Comparison of ENCODE assay signal across 8 mouse cellular contexts in the genomic region with DNA sequence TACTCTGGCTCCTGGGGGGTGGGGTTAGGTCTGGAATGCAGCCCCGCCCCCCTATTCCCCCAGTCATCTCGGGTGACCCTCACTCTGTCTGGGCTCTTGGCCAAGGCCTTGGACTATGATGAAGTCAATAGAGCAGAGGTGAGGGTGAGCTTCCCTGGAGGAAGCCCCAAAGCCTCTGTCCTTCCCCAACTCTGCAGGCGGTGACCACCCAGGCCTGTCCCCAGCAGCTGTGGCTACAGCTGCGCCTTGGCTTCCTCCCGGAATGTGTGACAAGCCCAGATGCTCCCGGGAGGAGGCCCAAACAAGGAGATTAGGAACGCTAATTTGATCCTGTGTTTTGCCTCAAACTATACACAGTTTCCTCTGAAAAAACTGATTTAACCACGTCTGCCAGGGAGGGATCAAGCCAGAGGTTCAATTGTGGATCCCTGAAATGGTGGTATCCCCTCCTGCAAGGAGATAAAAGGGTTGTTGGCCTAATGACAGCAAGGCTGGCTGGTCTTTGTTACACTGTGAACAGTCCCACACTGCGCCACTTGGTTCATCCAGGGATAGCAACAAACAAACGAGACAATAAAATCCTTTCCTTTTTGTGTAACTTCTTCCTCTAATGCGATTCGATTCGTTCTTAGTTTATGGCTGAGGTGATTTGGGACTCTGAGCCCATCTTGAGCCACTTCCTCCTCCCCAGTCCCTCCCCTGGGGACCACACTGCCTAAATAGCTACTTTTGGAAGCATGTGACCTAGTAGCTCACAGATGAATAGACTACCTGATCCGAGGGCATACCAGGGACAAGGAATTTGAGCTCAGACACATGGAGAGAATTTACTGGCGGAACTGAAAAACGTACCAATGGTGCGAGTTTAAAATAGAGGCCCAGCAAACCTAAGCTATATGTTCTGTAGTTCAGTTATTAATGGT. TPM values are rescaled to one million over a fixed set of nuclear protein-coding genes. Genes with fewer than 3 reads are reported as not detected.
DNase-seq lines count a peak whose midpoint lies in the region; ATAC-seq lines count a peak whose summit lies in the region.

No protein-coding gene starts in this region.

- no peaks in the 10 kb centered on the region for H3K9me3 ChIP-seq in heart, embryonic 10.5 days
- H3K9me3 ChIP-seq in kidney, embryonic 16.5 days (ENCODE audit: low read length), result no peaks in the 10 kb centered on the region
- no peaks in the 10 kb centered on the region for H3K9me3 ChIP-seq in midbrain, embryonic 15.5 days

- no peak overlapping the region for H3K4me2 ChIP-seq in kidney, embryonic 16.5 days (replicated peaks; ENCODE audit: low read depth, low read length)
- no peak overlapping the region for H3K4me2 ChIP-seq in midbrain, embryonic 15.5 days

- H3K9ac ChIP-seq in kidney, embryonic 16.5 days (replicated peaks; ENCODE audit: low read length), result no peak overlapping the region
- no peak overlapping the region for H3K9ac ChIP-seq in midbrain, embryonic 15.5 days

- 35% methylated on average over 17 of the region's 17 CpGs for WGBS in heart, embryonic 10.5 days
- WGBS in kidney, embryonic 16.5 days, result 27% methylated on average over 17 of the region's 17 CpGs
- 16% methylated on average over 17 of the region's 17 CpGs for WGBS in midbrain, embryonic 15.5 days

- H3K27me3 ChIP-seq in heart, embryonic 10.5 days (ENCODE audit: insufficient read depth, poor library complexity, severe bottlenecking), result peaks cover 6% of the 10 kb centered on the region; the same call in 1 of the 2 replicates
- no peaks in the 10 kb centered on the region for H3K27me3 ChIP-seq in kidney, embryonic 16.5 days (ENCODE audit: insufficient read depth, low read length)
- 0 out of 2 replicates have a peak, but pooled peaks cover 7% of the 10 kb centered on the region for H3K27me3 ChIP-seq in midbrain, embryonic 15.5 days (replicated peaks)

- no peak overlapping the region for H3K4me3 ChIP-seq in heart, embryonic 10.5 days
- H3K4me3 ChIP-seq in kidney, embryonic 16.5 days (ENCODE audit: low read length), result no peak overlapping the region
- no peak overlapping the region for H3K4me3 ChIP-seq in midbrain, embryonic 15.5 days

- peak overlapping the region; percentile 32; the same call in 1 of the 2 replicates for H3K27ac ChIP-seq in heart, embryonic 10.5 days
- H3K27ac ChIP-seq in kidney, embryonic 16.5 days (ENCODE audit: low read length), result peak overlapping the region; percentile 81
- peak overlapping the region; percentile 17; the same call in 1 of the 2 replicates for H3K27ac ChIP-seq in midbrain, embryonic 15.5 days

- peak; percentile 78 to 90 for DNase-seq in adrenal gland, adult (ENCODE audit: inconsistent age in 2 of 2, low spot score in 1 of 2)
- peak; percentile 59 for DNase-seq in embryo, embryonic 11 days
- peak; percentile 71 for DNase-seq in heart, embryonic 10.5 days (ENCODE audit: low spot score)
- DNase-seq in thymus, postnatal 36 days, result no peak
- DNase-seq in layer of hippocampus, adult 8-10 months (ENCODE audit: low spot score in 2 of 2), result no peak

- H3K36me3 ChIP-seq in heart, embryonic 10.5 days, result 0 out of 2 replicates have a peak, but pooled peaks cover 5% of the 10 kb centered on the region
- H3K36me3 ChIP-seq in kidney, embryonic 16.5 days (ENCODE audit: insufficient read depth, low read length), result no peaks in the 10 kb centered on the region
- H3K36me3 ChIP-seq in midbrain, embryonic 15.5 days (replicated peaks), result no peaks in the 10 kb centered on the region

- H3K4me1 ChIP-seq in heart, embryonic 10.5 days, result peaks cover 24% of the 10 kb centered on the region
- peaks cover 22% of the 10 kb centered on the region for H3K4me1 ChIP-seq in kidney, embryonic 16.5 days (ENCODE audit: insufficient read depth, low read length)
- H3K4me1 ChIP-seq in midbrain, embryonic 15.5 days, result peaks cover 13% of the 10 kb centered on the region

- ATAC-seq in kidney, embryonic 16.5 days (ENCODE audit: low FRiP score, low TSS enrichment), result peak; percentile 79
- ATAC-seq in midbrain, embryonic 15.5 days (replicated peaks), result no peak
- ATAC-seq in megakaryocyte, adult 5-6 weeks (ENCODE audit: poor library complexity, severe bottlenecking), result no peak

RNA-seq across cellular contexts. Expression of a gene that starts 4.5 kb away (rescaled TPM):
- not detected in 2 replicates for polyA plus RNA-seq in heart, embryonic 10.5 days (2016; fragmentation: Nextera tagmentation; extraction: Ambion mirVana)
- polyA plus RNA-seq in kidney, embryonic 16.5 days (2015; fragmentation: Nextera tagmentation; extraction: Ambion mirVana), result not detected in 2 replicates
- not detected in 2 replicates for polyA plus RNA-seq in midbrain, embryonic 15.5 days (2015; fragmentation: Nextera tagmentation; extraction: Ambion mirVana)
- total RNA-seq in megakaryocyte, adult 5-6 weeks (2015), result 0.09 TPM in 1 of 2 replicates, not detected in the other
- total RNA-seq in megakaryocyte, adult 5-6 weeks (2017), result 0.26 and 0.37 TPM in 2 replicates
- not detected for total RNA-seq in layer of hippocampus, adult 8-10 months (2022)

RNA-seq across cellular contexts. Expression of a gene that starts 21.6 kb away (rescaled TPM):
- 114 and 119 TPM in 2 replicates for polyA plus RNA-seq in heart, embryonic 10.5 days (2016; fragmentation: Nextera tagmentation; extraction: Ambion mirVana)
- polyA plus RNA-seq in kidney, embryonic 16.5 days (2015; fragmentation: Nextera tagmentation; extraction: Ambion mirVana), result 82.1 and 86.3 TPM in 2 replicates
- polyA plus RNA-seq in midbrain, embryonic 15.5 days (2015; fragmentation: Nextera tagmentation; extraction: Ambion mirVana), result 28.6 and 29.2 TPM in 2 replicates
- 147 and 149 TPM in 2 replicates for total RNA-seq in megakaryocyte, adult 5-6 weeks (2015)
- 224 and 228 TPM in 2 replicates for total RNA-seq in megakaryocyte, adult 5-6 weeks (2017)
- 1 to 10 TPM; 2.1 to 5.8 (median 4.5) TPM for total RNA-seq in layer of hippocampus, adult 8-10 months (2022)

RNA-seq across cellular contexts. Expression of a gene that starts 25.5 kb away (rescaled TPM):
- polyA plus RNA-seq in heart, embryonic 10.5 days (2016; fragmentation: Nextera tagmentation; extraction: Ambion mirVana), result 156 and 170 TPM in 2 replicates
- 225 and 232 TPM in 2 replicates for polyA plus RNA-seq in kidney, embryonic 16.5 days (2015; fragmentation: Nextera tagmentation; extraction: Ambion mirVana)
- polyA plus RNA-seq in midbrain, embryonic 15.5 days (2015; fragmentation: Nextera tagmentation; extraction: Ambion mirVana), result 331 and 334 TPM in 2 replicates
- total RNA-seq in megakaryocyte, adult 5-6 weeks (2015), result 387 and 421 TPM in 2 replicates
- total RNA-seq in megakaryocyte, adult 5-6 weeks (2017), result 615 and 637 TPM in 2 replicates
- 100 to 1,000 TPM; 264 to 296 (median 284) TPM for total RNA-seq in layer of hippocampus, adult 8-10 months (2022)

Comparison
In these comparisons a context has a peak if more than half of its experiments do, and no peak if none do; other contexts are left out.
1. DNase-seq: peak in adrenal gland, adult (2 of 2), embryo, embryonic 11 days (single experiment) and heart, embryonic 10.5 days (single experiment); none in thymus, postnatal 36 days (0 of 2) and layer of hippocampus, adult 8-10 months (0 of 2).
2. H3K27ac ChIP-seq: peak in every context shown above with its lines; median percentile 81 in kidney, embryonic 16.5 days; 32 in heart, embryonic 10.5 days; 17 in midbrain, embryonic 15.5 days.